Mouse (Mus musculus) left cerebral cortex, adult 18-20 months (tissue): ENCODE data around the gene Tnxb. TPM values are rescaled to one million over a fixed set of nuclear protein-coding genes. Genes with fewer than 3 reads are reported as not detected.

Experiments
- DNase-seq, 2 experiments: peaks; one replicate each; pipeline ENCODE4 v3.0.0; 2021 to 2022; ENCODE audit warnings: low spot score in 2 of 2, mixed read lengths in 1 of 2
- total RNA-seq, 2 experiments: library from RNA; stranded (reverse); gene quantifications; 2 replicates each; pipeline ENCODE4 v1.2.3; 2021

The Tnxb gene
- total RNA-seq, 2 experiments from 2014 or later = 1.6 to 1.9 TPM

DNA sequence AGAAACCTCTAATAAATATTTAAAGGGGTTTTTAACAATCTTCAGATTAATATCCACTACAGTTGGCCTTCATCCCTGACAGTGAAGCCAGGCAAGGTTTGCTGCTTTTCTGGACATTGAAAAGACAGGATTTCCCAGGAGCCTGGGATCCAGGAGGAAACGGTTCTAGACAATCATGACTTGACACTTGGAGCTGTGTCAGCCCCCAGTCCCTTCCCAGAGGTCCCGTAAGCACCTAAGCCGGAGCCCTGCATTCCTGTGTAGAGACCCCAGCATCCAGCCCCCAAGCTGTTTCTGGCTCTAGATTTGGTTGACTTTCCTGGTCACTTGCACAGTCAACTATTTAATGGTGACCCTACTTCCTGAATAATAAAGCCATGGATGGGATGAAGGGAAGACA is 11.7 kb upstream of the Tnxb start:
- no peak for DNase-seq

DNA sequence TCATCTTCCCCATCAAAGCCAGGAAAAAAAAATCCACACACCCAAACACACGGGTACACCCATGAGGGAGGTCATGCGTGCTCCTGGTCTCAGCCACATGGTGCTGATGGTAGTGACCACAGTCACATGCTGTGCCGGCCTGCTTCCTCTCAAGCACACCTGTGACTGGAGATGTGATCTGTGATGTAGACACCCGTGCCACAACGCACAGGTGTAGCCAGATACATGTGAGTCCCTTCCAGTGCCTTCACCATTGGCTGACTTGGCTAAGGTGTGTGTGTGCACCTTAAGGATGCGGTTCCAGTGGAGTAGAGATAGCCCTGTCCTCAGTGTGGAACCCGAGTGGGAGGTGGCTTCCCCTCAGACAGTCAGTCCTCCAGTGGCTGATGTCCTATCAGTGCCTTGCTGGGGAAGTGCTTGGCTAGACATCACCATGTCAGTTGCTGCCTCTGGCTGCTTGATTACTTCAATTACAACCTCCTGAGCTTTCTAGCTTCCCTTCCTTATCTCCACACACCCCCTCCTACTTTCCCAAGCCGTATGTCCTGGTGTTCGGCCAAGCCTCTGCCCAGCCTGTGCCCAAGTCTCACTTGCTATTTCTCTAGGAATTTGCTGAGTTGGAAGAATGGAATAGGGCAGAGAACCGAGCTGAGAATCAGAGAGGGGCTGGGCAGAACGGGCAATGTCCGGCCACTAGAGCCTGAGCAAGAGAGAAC is 11.0 kb upstream of the Tnxb start:
- no peak for DNase-seq

DNA sequence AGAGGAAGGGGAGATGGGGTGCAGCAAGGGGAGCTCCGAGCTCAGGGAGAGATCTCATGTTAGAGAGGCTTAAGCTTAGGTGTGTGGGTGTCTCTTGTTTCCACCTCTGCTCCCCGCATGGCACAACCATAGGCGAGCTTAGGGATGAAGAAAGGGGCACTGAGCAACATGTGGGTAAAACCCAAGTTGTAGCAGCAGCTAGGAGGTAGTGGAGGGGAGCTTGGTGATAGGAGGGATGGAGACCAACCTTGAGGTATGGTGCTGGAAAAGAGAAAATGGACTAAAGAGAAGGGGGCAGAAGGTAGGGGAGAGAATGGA is 10.5 kb upstream of the Tnxb start:
- DNase-seq = no peak

DNA sequence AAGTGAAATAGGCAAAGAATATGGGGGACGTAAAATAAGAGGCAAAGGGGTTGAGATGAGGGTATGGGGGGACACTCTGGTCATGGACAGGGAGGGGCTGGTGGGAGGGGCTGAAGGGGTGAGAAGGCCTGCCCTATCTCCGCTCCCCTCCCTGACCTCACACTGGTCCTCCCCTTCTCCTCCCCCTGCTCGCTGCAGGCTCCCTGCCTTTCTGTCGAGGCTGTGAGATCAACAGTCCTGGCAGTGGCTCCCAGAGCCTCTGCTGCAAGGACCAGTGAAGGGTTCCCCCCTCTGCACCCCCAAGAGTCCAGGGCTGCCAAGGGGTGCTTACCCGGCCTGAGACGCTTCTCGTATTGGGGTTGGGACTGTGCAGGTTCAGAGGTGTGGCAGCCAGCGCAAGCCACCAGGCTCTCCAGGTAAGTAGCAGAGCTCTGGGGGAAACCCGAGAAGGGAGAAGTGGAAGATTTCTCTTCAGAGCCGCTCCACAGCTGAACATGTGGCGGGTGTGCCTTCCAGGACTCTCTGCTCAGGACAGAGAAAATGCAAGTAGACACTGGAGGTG is 10.0 kb upstream of the Tnxb start:
- DNase-seq = no peak

DNA sequence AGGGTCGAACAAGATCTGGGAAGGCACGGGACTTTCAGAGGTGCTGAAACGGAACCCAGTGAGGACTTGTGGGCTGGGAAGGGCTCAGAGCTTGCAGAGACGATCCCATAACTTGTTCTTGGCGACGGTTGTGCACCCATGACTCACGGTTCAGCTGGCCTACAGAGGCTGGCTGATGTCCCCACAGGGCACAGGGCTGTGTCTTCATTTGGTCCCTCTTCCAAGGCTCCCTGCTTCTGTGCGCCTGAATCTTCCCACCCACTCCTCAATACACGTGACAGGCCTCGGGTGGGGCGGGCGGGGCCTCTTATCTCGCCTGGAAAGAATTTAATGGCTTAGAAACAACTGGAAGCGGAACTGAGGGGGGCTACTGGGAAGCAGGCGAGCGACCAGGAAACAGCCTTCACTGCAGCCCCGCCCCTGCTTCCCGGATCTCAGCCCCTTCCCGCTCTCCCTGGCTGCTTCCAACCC is 9.2 kb upstream of the Tnxb start:
- no peak for DNase-seq

DNA sequence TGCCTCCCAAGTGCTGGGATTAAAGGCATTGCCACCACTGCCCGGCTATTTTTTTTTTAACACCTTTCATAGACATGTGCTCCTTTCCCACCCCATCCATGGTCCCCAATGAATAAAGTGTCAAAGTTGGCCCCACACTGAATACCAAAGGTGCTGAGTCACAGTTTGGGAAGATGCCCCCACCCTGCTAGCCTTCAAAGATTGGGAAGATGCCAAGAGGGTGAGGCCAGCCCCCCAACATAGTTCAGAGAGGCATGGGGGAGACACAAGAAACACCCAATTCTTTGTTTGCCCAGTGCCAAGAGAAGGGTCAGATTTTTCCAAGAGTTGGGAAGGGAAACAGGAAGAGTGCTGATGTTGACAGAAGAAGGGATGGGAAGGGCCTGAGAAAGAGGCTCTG is 7.9 kb upstream of the Tnxb start:
- DNase-seq = no peak

DNA sequence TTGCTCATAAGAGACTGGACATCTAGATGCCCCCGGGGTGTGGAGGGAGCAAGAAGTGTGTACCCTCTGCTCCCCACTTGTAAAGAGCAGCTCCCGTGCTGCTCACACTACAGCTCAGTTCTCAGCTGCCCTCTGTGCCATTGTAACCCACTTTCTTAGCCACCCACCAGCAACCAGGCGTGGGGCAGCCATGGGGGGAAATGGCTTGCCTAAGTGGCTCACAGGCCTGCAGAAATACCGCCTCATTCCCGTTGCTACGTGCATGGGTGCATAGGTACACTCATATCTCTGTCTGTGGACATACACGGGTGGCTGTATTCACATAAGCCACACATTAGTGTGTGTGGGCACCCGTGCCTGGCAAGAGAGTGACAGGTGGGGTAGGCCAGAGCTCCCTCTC is 7.4 kb upstream of the Tnxb start:
- no peak for DNase-seq

DNA sequence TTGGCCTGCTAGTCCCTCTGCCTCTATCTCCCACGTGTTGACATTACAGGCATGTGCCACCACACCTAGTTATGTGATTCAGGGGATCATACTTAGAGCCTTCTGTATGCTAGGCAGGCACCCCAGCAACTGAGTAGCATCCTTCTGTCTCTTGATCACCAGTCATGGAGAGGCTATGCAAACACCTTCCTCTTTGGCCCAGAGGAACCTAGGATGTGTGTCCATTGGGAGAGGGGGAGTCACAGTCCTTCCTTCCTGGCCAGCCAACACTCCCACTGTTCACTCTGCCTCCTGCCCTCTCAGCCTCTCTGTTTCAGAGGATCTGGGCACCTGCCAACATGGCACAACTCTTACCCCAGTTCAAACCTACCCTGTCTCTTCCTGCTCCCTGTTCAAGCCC is 6.8 kb upstream of the Tnxb start:
- no peak for DNase-seq

DNA sequence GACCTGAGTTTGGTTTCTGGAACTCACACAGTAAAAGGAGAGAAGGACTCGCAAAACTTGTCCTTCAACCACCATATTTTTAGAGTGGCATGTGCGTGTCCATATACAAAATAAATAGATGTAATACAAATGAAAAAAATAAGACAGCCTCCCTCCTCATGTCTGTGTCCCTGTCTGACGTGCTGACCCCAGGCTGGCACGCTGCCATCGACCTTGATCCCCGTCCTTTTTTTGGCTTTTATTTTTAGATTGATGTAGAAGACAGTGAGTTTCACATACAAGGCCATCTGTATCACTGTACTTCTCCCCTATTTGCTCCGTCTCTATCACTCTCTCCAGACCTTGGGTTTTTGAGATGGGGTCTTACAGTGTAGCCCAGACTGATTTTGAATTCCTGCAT is 5.9 kb upstream of the Tnxb start:
- DNase-seq = no peak

DNA sequence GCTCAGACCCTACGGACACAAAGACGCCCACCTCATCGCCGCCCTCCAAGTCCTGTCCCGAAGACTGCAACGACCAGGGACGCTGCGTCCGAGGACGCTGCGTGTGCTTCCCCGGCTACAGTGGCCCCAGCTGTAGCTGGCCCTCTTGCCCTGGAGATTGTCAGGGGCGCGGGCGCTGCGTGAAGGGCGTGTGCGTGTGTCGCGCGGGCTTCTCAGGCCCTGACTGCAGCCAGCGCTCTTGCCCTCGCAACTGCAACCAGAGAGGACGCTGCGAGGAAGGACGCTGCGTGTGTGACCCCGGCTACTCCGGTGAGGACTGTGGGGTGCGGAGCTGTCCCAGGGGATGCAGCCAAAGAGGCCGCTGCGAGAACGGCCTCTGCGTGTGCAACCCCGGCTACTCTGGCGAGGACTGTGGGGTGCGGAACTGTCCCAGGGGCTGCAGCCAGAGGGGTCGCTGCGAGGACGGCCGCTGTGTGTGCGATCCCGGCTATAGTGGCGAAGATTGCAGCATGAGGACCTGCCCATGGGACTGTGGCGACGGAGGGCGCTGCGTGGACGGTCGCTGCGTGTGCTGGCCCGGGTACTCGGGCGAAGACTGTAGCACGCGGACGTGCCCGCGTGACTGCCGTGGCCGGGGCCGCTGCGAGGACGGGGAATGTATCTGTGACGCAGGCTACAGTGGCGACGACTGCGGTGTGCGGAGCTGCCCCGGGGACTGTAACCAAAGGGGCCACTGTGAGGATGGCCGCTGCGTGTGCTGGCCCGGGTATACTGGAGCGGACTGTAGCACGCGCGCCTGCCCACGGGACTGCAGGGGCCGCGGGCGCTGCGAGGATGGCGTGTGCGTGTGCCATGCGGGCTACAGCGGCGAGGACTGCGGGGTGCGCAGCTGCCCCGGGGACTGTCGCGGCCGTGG is 1.1 kb downstream of the Tnxb start:
- DNase-seq = no peak

DNA sequence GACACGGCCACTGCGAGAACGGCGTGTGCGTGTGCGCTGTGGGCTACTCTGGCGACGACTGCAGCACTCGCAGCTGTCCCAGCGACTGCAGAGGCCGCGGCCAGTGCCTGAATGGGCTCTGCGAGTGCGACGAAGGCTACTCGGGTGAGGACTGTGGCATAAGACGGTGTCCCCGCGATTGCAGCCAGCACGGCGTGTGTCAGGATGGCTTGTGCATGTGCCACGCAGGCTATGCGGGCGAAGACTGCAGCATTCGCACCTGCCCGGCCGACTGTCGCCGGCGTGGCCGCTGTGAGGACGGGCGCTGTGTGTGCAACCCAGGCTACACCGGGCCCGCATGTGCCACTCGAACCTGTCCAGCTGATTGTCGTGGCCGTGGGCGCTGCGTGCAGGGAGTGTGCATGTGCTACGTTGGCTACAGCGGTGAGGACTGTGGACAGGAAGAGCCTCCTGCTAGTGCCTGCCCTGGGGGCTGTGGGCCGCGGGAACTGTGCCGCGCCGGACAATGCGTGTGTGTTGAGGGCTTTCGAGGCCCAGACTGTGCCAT is 2.0 kb downstream of the Tnxb start:
- DNase-seq = no peak

DNA sequence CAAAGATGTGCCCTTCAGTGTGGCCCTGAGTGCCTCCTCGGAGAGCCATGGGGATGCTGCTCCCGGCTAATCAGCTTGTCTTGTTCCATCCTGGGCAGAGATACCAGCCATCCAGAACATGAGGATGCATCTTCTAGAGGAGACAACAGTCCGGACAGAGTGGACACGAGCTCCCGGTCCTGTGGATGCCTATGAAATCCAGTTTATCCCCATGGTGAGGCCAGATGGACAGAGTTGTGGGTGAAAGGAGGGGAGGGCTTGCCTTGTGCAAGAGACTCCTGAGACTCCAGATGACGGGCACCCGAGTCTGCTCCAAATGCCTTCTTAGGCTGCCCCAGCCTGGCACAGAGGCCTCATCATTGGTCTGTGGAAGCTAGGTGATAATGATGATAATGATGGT is 2.8 kb downstream of the Tnxb start:
- no peak for DNase-seq

DNA sequence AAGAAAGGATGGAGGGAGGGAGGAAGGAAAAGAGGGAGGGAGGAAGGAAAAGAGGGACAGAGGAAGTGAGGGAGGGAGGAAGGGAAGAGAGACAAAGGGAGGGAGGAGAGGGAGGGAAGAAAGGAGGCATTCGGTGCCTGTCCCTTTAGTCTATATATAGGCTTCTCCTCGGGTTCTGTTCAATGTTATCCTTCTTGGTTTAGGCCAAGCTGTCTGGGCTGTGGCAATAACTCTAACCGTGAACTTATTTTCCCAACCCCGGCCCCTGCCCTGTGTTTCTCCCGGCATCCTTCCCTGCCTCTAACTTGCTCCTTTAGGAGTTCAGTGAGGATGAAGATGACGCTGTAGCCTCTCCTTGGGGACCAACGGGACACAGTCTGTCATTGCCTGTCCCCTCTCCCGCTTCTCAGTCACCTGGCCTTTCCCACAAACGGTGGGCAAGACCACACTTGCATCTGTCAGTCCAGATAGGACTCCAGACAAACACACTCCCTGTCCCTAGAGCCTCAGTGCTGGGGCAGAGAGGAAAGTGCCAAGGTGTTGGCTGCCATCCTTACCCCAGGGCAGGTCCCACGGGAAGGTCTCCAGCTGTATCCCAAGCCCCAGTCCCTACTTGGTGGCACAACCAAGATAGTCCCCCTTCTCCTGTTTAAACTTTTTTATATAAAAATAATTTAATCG is 4.3 kb downstream of the Tnxb start:
- no peak for DNase-seq

DNA sequence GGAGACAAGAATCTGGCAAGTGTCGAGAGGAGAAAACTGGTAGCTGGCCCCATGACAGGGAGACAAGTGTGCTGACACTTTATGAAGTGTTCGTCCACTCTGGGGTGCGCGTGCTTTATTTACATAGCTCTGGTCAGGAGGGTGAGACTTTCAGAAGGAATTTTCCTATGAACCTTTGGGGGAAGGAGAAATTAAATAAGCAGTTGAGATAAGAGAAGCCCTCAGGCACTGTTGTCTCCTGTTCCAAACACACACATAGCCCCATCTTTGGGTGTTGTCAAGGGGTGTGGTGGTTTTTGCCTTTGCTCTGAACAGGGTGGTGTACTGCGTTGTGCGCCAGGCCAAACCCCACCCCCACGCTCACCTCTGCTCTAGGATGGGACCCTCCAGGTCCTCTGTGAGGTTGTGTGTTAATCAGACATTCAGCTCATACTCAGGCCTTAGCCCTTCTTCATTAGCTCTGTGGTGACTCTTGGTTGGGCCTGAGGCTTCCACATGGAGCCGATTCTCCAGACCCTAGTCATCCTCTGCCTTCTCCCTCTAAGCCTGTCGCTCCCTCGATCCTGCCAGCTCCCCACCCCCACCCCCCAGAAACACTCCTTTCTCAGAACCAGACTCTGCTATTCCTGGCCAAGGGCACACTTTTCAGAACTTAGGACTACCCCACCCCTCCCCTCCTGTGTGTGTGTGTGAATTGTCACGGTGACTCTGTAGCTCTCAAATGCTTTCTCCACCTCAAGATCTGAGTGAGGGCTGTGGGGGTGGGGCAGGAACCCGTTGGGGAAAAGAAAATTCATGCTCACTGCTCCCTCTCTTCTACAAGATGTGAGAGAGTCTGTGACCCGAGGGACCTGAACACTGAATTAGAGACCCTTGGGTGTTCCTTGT is 5.1 kb downstream of the Tnxb start:
- no peak for DNase-seq

DNA sequence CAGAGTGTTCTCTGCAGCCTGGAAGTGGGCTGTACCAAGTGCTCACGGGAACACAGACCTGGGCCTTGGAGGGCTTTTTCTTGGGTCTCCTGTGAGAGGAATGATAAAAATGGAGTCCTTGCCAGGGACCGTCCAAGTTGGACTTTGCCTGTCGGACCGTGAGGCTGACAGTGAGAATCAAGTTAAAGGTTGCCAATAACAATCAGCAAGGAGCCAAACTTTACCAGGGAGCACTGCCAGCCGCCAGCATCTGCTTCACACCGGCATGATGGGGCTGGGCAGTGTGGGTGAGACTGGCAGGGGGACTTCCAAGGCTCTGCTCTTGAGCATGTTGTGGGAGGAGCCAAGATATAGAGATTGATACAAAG is 5.7 kb downstream of the Tnxb start:
- DNase-seq = no peak

DNA sequence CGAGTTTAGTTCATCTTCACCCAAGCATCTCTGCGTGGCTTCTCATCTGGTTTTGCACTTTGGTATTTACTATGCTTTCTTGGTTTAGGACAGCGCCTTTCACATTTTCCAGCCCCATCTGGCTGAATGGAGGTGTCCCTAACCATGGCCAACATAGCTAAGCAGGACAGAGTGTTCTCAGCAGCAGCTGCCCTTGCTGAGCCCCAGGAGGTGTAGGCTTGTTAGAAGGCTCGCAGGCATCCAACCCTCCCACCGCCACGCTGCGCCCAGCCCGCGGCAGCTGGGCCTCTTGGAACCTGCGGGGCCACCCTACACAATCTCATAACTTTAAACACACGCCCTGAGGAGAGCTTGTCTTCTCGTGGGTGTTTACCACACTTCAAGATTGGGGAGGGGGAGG is 6.3 kb downstream of the Tnxb start:
- DNase-seq = no peak

DNA sequence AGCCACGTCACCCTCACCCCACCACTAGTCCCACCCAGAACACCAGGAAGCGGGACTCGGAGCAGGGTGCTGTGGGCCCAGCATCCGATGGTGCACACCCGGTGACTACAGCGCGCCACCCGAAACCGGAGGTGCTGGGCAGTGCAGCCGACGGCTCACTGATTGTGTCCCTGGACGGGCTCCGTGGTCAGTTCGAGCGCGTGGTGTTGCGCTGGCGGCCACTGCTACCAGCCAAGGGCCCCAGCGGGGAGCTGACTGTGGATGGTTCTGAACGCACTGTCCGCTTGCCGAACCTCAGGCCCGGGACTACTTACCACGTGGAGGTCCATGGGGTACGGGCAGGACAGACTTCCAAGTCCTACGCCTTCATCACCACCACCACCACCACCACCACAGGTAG is 9.9 kb downstream of the Tnxb start:
- no peak for DNase-seq

DNA sequence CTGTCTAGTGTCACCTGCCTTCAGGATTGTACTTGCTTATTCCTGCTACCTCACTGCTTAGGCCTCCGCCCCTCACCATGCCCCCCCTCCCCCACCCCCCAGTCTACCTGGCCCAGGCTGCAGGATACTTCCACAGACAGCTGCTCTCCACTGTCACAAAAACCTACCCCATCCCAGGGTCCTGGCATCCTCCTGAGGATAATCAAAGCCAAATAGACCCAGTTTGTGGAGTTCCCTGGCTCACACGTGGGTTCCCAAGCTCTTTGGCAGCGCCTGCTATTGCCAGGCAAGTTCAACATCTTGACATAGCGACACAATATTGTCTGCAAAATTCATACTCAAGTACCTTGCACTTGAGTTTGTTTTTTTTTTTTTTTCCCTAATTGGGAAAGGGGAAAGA is 10.3 kb downstream of the Tnxb start:
- no peak for DNase-seq

DNA sequence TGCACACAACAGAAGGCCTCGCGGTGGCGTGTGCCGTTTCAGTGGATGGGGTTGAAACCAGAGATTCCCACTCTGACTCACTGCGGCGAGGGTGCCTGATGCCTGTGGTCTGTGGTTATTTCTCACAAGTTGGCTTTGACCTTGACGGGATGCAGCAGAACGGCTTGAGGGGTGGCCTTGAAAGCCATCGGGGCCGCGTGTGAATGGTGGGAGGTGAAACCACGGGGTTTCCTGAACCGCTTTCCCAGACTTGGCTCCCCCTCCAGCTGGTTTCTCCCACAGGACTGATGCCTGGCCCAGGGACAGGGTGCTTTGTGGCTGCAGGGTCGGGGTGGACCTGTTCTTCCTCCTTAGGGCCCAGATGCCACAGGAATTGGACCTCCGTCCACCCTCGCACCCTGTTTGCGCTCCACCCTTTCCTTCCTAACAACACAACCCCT is 10.8 kb downstream of the Tnxb start:
- no peak for DNase-seq

DNA sequence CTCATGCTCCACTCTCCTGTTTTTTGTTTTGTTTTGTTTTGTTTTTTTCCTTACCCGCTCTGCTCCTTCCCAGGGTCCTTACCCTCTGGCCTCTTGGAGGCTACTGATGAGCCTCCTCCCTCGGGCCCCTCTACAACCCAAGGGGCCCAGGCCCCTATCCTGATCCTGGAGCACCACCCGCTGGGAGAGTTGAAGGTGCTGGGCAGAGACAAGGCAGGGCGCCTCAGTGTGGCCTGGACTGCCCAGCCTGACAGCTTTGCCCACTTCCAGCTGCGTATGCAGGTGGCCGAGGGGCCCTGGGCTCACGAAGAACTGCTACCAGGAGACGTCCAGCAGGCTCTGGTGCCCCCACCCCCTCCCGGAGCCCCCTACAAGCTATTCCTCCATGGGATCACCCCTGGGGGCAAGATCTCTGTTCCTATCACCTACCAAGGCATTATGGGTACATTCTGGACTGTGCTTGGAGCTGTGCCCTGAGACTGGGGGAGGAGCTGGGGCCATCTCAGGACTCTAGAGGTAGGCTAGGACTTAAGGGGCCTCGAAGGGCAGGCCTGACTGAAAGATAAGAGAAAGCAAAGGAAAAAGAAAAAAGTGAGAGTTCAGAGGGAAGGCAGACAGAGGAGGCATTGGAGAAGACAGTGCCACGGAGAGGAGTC is 11.7 kb downstream of the Tnxb start:
- DNase-seq = no peak
